Mouse (Mus musculus) frontal cortex, postnatal 14 days (tissue): ENCODE data around the gene Dnajb5.

Experiments used
- DNase-seq, 2 experiments: peaks; one replicate each; pipeline ENCODE4 v3.0.0; 2022; ENCODE audit warnings: low spot score in 2 of 2

Dnajb5 gene

GRCm38 (mm10) chr4:42949676-42950051 is at the start of gene Dnajb5:
Gene Dnajb5 (plus strand): TSS chr4:42949814.
- peak; percentile 98 to 99 for DNase-seq

GRCm38 (mm10) chr4:42900878-42901277 is 48.7 kb upstream of the Dnajb5 start:
- DNase-seq = peak in 1 of 2 experiments; percentile 34

DNA sequence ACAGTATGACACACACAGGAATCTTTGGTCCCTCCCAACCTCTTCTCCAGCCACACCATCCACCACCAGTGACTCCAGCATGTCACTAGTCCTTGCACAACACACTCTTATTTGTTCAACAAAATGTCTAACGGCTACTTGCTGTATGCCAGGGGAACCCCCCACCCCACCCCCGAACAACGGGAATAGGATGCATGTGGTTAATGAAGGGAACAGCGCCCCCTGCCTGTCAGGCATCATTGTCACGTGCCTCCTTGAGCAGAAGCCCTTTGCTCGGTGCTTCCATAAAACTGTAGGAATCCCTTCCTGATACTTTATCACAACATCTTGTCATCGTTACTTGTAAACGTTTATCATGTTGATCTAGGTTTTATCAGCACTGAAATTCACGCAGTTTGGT is 47.4 kb upstream of the Dnajb5 start:
- DNase-seq = no peak

GRCm38 (mm10) chr4:42902730-42903129 is 46.9 kb upstream of the Dnajb5 start:
- no peak for DNase-seq

- DNase-seq = no peak
Measured at GRCm38 (mm10) chr4:42903942-42904341, 45.7 kb upstream of the Dnajb5 start.

DNA sequence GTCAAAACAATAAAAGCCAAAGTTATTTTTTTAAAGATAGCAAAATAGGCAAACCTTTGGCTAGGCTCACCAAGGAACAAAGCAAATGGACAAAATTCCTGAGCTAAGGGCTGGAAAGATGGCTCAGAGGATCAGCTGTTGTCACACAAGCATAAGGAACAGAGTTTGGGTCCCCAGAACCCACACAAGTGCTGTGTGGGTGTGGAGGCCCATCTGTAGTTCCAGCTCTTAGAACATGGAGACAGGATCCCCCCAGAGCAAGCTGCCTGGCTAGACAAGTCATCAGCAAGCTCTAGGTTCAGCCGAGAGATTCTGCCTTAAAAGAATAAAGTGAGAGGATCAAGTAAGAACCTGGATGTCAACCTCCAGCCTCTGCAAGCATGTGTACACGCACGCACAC is 45.1 kb upstream of the Dnajb5 start:
- no peak for DNase-seq

- no peak for DNase-seq
Measured at GRCm38 (mm10) chr4:42904966-42905365, 44.6 kb upstream of the Dnajb5 start.

- no peak for DNase-seq
Measured at GRCm38 (mm10) chr4:42913391-42913790, 36.2 kb upstream of the Dnajb5 start.

DNA sequence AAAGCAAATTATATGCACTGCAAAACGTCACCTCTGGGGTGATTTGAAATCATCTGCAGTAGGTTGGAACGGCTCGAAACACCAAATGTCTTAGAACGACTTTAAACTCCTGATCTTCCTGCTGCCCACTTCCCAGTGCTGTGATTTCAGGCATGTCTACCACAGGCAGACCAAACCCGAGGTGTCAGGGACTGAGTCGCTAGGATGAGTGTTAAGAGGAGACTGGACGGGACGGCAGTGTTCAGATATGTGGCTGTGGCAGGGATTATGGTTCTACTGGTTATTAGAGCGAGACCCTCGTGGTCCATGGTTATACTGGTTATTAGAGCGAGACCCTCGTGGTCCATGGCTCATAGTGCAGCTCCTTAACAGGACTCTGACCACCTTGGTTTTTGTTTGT is 34.3 kb upstream of the Dnajb5 start:
- no peak for DNase-seq

DNA sequence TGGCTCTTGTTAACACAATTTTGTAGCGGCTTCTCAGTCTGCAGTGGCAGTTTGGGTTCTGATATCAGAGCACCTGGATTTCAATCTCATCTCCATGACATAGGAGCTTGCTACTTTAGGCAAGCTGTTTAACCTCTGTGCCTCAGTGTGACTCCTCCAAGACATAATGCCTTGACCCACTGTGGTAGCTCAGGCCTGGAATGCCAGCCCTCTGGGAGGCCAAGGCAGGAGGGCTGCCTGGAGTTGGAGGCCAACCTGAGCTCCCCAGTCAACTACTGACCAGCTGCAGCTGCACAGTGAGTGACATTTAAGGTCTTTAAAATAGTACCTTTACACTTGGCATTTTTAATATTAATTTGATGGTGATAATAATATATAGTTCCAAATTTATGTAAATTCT is 33.6 kb upstream of the Dnajb5 start:
- DNase-seq = no peak

DNA sequence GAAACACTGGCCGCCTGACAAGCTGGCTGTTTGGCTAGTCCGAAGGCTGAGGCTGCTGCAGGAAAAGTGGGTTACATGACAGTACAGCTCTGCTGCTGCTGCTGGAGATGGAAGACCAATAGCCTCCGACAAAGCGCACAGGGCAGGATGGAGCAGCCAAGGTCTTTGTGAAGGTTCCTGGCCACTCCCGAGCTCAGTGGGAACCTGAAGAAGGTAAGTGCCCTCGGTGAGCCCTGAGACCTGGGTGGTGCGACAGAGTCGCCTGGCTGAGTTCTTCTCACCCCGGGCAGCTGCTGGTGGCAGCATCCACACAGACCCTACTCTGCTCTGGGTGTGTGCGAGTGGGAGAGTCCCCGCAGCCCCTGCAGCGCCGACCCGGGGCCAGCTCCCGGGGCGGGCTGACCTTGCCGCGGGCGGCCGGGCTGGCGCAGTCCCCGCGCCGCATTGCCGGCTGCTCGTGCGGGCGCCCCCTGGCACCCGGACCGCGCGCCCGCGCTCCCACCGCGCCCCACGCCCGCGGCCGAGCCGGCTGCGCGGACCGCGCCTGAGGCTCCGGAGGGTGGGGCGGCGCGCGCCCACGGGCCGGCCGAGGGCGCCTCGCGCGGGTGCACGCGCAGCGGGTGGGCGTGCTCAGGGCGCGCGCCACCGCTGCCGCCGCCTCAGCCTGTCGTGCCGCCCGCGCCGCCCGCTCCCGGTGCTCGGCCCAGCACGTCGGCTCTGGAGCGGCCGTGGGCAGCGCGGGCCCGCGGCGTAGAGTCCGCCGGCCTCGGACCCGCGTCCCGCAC is 32.8 kb upstream of the Dnajb5 start, which contains the start of gene Phf24:
Gene Phf24, plus strand, starts transcription at position 44 of the 785 bp plus-strand sequence.
- no peak for DNase-seq

DNA sequence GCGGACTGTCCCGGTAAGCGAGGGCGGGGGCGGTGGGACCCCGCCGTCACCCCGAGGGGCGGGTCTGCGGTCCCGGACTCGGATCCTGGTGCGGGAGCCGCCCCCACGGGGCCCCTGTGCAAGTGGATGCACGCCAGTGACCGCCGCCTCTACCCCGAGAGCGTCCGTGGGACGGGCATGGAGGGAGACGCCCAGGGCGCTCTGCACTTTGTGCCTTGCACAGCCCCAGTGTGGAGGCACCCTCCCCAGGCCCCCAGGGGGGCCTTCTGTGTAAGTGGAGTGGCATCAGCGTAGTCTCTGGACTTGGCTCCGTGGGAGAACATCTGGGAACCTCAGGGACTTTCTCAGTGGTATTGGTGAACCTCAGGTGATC is 32.2 kb upstream of the Dnajb5 start:
- DNase-seq = no peak

DNA sequence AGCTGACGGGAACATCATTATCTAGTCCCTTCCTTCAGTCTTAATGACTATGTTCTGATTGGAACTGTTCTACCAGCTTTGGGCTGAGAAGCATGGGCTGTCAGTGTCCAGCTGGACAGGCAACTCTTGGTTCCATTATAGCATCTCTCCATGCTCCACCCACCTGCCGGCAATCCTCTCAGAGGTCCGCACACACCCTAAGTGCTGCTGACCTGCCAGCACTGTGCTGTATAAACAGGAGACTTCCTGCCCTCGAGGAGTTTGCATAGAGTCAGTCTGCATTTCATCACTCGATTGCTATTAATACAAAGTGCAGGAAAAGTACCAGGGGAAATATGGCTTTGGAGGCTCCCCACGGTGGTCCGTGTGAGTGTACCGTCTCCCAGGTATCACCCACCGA is 28.9 kb upstream of the Dnajb5 start:
- DNase-seq = no peak

GRCm38 (mm10) chr4:42921536-42921935 is 28.1 kb upstream of the Dnajb5 start:
- no peak for DNase-seq

GRCm38 (mm10) chr4:42922056-42922455 is 27.6 kb upstream of the Dnajb5 start:
- peak in 1 of 2 experiments; percentile 10 for DNase-seq

- DNase-seq = peak in 1 of 2 experiments; percentile 6
Measured at GRCm38 (mm10) chr4:42922461-42922860, 27.2 kb upstream of the Dnajb5 start.

- no peak for DNase-seq
Measured at GRCm38 (mm10) chr4:42924095-42924710, 25.4 kb upstream of the Dnajb5 start.

DNA sequence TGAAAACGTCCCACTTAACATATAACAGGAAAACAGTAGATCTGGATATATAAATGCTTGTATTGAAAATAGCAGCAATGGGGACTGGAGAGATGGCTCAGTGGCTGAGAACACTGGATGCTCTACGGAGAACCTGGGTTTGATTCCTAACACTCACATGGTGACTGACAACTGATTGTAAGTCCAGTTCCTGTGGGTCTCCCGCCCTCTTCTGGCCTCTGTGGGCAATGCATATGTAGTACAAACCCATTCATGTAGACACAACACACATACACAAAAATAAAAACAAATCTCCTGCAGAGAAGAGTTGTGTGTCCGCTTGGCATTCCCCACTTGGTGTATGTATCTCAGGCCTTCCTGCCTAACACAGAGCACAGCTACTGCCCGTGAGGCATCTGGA is 21.4 kb upstream of the Dnajb5 start:
- DNase-seq = no peak

DNA sequence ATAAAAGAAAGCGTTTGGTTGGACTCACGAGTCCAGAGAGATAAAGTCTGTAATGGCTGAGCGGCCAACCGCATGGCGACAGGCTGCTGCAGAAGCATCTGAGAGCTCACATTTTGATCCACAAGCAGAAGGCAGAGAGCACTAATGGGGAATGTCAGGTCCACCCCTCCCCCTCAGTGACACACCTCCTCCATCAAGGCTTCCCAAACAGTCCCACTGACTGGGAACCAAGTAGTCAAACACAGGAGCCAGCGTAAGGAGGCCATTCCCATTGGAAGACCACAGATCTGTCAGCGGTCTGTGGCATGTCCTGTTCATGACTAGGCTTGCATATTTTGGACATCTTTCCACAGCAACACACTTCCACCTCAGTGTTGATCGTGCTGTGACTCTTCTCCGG is 20.7 kb upstream of the Dnajb5 start:
- DNase-seq = no peak

DNA sequence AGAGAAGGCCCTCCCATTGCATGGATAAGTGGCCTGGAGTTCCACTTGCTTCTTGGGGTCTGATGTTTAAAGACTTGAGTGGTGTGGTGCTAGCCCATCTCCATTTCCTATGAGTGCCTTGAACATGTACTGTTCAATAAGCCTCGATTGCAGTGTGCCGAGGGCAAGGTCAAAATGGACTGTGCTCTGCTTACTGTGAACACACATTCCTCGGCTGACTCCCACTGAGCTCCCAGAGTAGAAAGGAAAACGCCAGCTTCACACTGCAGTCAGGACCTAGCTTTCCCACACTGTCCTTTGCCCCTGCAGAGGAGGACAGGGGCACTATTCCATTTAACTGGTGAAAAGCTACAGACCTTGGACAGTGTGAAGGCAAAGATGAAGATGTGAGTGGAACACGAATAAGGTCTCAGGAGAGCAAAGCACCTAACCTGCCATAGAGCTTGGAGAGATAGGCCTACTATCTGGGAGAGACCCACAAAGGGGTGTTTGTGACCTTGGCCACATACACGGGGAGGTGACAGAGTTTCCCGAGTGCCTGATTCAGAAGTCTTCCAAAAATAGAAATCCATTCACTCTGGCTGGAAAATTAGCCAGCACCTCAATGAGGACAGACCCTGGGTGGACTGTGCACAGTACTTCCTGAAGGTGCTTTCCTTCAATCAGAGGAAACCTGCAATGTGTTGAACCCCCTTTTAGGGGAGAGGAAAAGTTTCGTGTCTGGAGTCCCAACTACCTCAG is 17.2 kb upstream of the Dnajb5 start:
- peak; percentile 2 to 3 for DNase-seq

- peak; percentile 25 to 47 for DNase-seq
Measured at GRCm38 (mm10) chr4:42933630-42934029, 16.0 kb upstream of the Dnajb5 start.

DNA sequence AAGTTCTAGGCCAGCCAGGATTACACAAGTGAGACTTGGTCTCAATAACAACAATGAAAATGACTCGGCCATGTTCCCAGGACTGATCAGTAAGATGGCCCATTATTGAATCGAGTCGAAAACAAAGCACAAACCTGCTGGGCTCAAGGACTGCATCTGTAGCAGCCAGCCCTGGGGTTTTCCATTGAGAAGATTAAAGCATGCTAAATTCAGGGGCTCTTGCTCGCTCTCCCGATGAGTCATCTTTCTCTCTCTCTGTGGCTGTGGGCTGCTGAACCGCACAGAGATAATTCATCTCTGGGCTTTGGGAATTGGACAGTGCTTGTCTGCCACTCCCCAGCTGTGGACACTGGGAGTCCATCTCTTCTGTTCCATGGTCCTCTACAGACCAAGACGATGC is 8.2 kb upstream of the Dnajb5 start:
- DNase-seq = peak in 1 of 2 experiments; percentile 19

GRCm38 (mm10) chr4:42943341-42943740 is 6.3 kb upstream of the Dnajb5 start:
- DNase-seq = no peak
